Mouse (Mus musculus) MEL (cell line): ENCODE measurements around the gene Senp3. TPM values are rescaled to one million over a fixed set of nuclear protein-coding genes. Genes with fewer than 3 reads are reported as not detected.

Experiments used
- DNase-seq: peaks from one replicate; pipeline ENCODE4 v3.0.0; 2011; ENCODE audit warnings: low read depth, low spot score
- H3K27ac ChIP-seq: 2 replicates; pipeline ENCODE4 v1.5.1; 2012; ENCODE audit warnings: low read depth, mild to moderate bottlenecking, control low read depth, low read length, moderate library complexity; ENCODE audit not compliant: control insufficient read depth
- H3K27me3 ChIP-seq, 2 experiments: fragments of 150-350 bp in 1 of 2; sonication (generic) in 1 of 2; 2 replicates each; pipeline ENCODE4 v1.6.1; 2012; ENCODE audit warnings: low read length in 2 of 2, mild to moderate bottlenecking in 2 of 2, improper control_type of control experiment in 1 of 2, moderate library complexity in 1 of 2; ENCODE audit not compliant: insufficient read depth in 2 of 2, control insufficient read depth in 1 of 2
- H3K36me3 ChIP-seq, 2 experiments: 2 replicates each; pipeline ENCODE4 v1.6.1; 2012 to 2014; ENCODE audit warnings: low read length in 2 of 2, improper control_type of control experiment in 1 of 2, inconsistent platforms in 1 of 2, mild to moderate bottlenecking in 1 of 2; ENCODE audit not compliant: insufficient read depth in 2 of 2, control insufficient read depth in 1 of 2
- H3K4me1 ChIP-seq, 2 experiments: fragments of 150-350 bp in 1 of 2; sonication (generic) in 1 of 2; 2 replicates each; pipeline ENCODE4 v1.6.1; 2012; ENCODE audit warnings: low read length in 2 of 2, improper control_type of control experiment in 1 of 2, mild to moderate bottlenecking in 1 of 2; ENCODE audit not compliant: insufficient read depth in 2 of 2, control insufficient read depth in 1 of 2
- H3K4me3 ChIP-seq, 2 experiments: fragments of 150-350 bp in 1 of 2; sonication (generic) in 1 of 2; 2 replicates each; pipeline ENCODE4 v1.5.1; 2012; ENCODE audit warnings: low read depth in 2 of 2, low read length in 2 of 2, mild to moderate bottlenecking in 2 of 2, moderate library complexity in 2 of 2, control low read depth in 1 of 2, improper control_type of control experiment in 1 of 2; ENCODE audit not compliant: control insufficient read depth in 1 of 2, insufficient read depth in 1 of 2
- H3K79me2 ChIP-seq: 2 replicates; pipeline ENCODE4 v1.6.1; 2012; ENCODE audit warnings: mild to moderate bottlenecking, low read length, moderate library complexity; ENCODE audit not compliant: control insufficient read depth, poor library complexity, insufficient read depth
- H3K9ac ChIP-seq: 2 replicates; pipeline ENCODE4 v1.6.1; 2012; ENCODE audit warnings: low read depth, mild to moderate bottlenecking, control low read depth, low read length, moderate library complexity; ENCODE audit not compliant: control insufficient read depth, poor library complexity, severe bottlenecking
- H3K9me3 ChIP-seq: fragments of 150-350 bp; sonication (generic); replicated peaks from 2 replicates; pipeline ENCODE4 v1.6.1; 2012; ENCODE audit warnings: mild to moderate bottlenecking, low read length, improper control_type of control experiment, moderate library complexity; ENCODE audit not compliant: insufficient read depth
- CHD1 ChIP-seq: IDR thresholded peaks from 2 replicates; pipeline ENCODE4 v1.6.1; 2012; ENCODE audit warnings: low read depth, mild to moderate bottlenecking, inconsistent platforms, low read length, improper control_type of control experiment
- E2F4 ChIP-seq: IDR thresholded peaks from 2 replicates; pipeline ENCODE4 v1.6.1; 2011; ENCODE audit warnings: low read depth, low read length, improper control_type of control experiment, borderline replicate concordance
- EP300 ChIP-seq, 2 experiments: IDR thresholded peaks; 2 replicates each; pipeline ENCODE4 v1.6.1; 2011; ENCODE audit warnings: improper control_type of control experiment in 2 of 2, low read length in 2 of 2, low read depth in 1 of 2, mild to moderate bottlenecking in 1 of 2
- ETS1 ChIP-seq: IDR thresholded peaks from 2 replicates; pipeline ENCODE4 v1.6.1; 2012; ENCODE audit warnings: low read depth, mild to moderate bottlenecking, inconsistent platforms, low read length, improper control_type of control experiment, moderate library complexity
- GABPA ChIP-seq: IDR thresholded peaks from 2 replicates; pipeline ENCODE4 v1.6.1; 2012; ENCODE audit warnings: low read depth, mild to moderate bottlenecking, inconsistent platforms, low read length, improper control_type of control experiment, moderate library complexity
- GATA1 ChIP-seq: IDR thresholded peaks from 2 replicates; pipeline ENCODE4 v1.6.1; 2011; ENCODE audit warnings: low read depth, low read length, improper control_type of control experiment
- HCFC1 ChIP-seq: IDR thresholded peaks from 2 replicates; pipeline ENCODE4 v1.6.1; 2012; ENCODE audit warnings: low read depth, mild to moderate bottlenecking, inconsistent platforms, low read length, improper control_type of control experiment, moderate library complexity
- KAT2A ChIP-seq: conservative IDR thresholded peaks from 2 replicates; pipeline ENCODE4 v1.6.1; 2012; ENCODE audit warnings: low read depth, low read length, improper control_type of control experiment, inconsistent platforms
- MAX ChIP-seq: IDR thresholded peaks from 2 replicates; pipeline ENCODE4 v1.6.1; 2011; ENCODE audit warnings: low read length, improper control_type of control experiment
- MAZ ChIP-seq: IDR thresholded peaks from 2 replicates; pipeline ENCODE4 v1.6.1; 2012; ENCODE audit warnings: low read depth, mild to moderate bottlenecking, inconsistent platforms, low read length, improper control_type of control experiment
- MXI1 ChIP-seq: IDR thresholded peaks from 2 replicates; pipeline ENCODE4 v1.6.1; 2011; ENCODE audit warnings: mild to moderate bottlenecking, low read depth, low read length, improper control_type of control experiment
- MYB ChIP-seq: IDR thresholded peaks from 2 replicates; pipeline ENCODE4 v1.6.1; 2011; ENCODE audit warnings: mild to moderate bottlenecking, low read depth, low read length, improper control_type of control experiment
- NELFE ChIP-seq: IDR thresholded peaks from 2 replicates; pipeline ENCODE4 v1.6.1; 2011; ENCODE audit warnings: low read depth, low read length, improper control_type of control experiment
- NRF1 ChIP-seq: IDR thresholded peaks from 2 replicates; pipeline ENCODE4 v1.6.1; 2014; ENCODE audit warnings: low read depth, mild to moderate bottlenecking, inconsistent platforms, low read length, improper control_type of control experiment, moderate library complexity; ENCODE audit not compliant: poor library complexity, insufficient read depth, severe bottlenecking
- POLR2A ChIP-seq, 2 experiments: IDR thresholded peaks; 2 replicates each; pipeline ENCODE4 v1.6.1; 2011 to 2012; ENCODE audit warnings: low read length in 2 of 2, mild to moderate bottlenecking in 2 of 2, control low read depth in 1 of 2, improper control_type of control experiment in 1 of 2, low read depth in 1 of 2, moderate library complexity in 1 of 2; ENCODE audit not compliant: control insufficient read depth in 1 of 2, insufficient read depth in 1 of 2, poor library complexity in 1 of 2
- POLR2AphosphoS2 ChIP-seq: IDR thresholded peaks from 2 replicates; pipeline ENCODE4 v1.6.1; 2011; ENCODE audit warnings: low read length, improper control_type of control experiment
- POLR2AphosphoS5 ChIP-seq: IDR thresholded peaks from 2 replicates; pipeline ENCODE4 v1.6.1; 2012; ENCODE audit warnings: low read depth, borderline replicate concordance, mild to moderate bottlenecking, inconsistent platforms, low read length, moderate library complexity, mixed read lengths
- RAD21 ChIP-seq: IDR thresholded peaks from 2 replicates; pipeline ENCODE4 v1.6.1; 2011; ENCODE audit warnings: mild to moderate bottlenecking, low read depth, low read length, improper control_type of control experiment
- RCOR1 ChIP-seq: IDR thresholded peaks from 2 replicates; pipeline ENCODE4 v1.6.1; 2012; ENCODE audit warnings: low read depth, mild to moderate bottlenecking, inconsistent platforms, low read length, improper control_type of control experiment
- SIN3A ChIP-seq: IDR thresholded peaks from 2 replicates; pipeline ENCODE4 v1.6.1; 2012; ENCODE audit warnings: low read length, improper control_type of control experiment, inconsistent platforms
- TBP ChIP-seq: IDR thresholded peaks from 2 replicates; pipeline ENCODE4 v1.8.0; 2011; ENCODE audit warnings: low read depth, low read length, improper control_type of control experiment
- UBTF ChIP-seq: IDR thresholded peaks from 2 replicates; pipeline ENCODE4 v1.6.1; 2012; ENCODE audit warnings: low read depth, mild to moderate bottlenecking, inconsistent platforms, low read length, improper control_type of control experiment, moderate library complexity, borderline replicate concordance; ENCODE audit not compliant: insufficient read depth
- USF1 ChIP-seq: IDR thresholded peaks from 2 replicates; pipeline ENCODE4 v1.6.1; 2014; ENCODE audit warnings: low read depth, mild to moderate bottlenecking, inconsistent platforms, low read length, improper control_type of control experiment, moderate library complexity
- USF2 ChIP-seq, 2 experiments: IDR thresholded peaks; 2 replicates each; pipeline ENCODE4 v1.6.1; 2011 to 2012; ENCODE audit warnings: improper control_type of control experiment in 2 of 2, low read length in 2 of 2, borderline replicate concordance in 1 of 2, inconsistent platforms in 1 of 2, low read depth in 1 of 2, mild to moderate bottlenecking in 1 of 2; ENCODE audit not compliant: insufficient read depth in 1 of 2
- ZKSCAN1 ChIP-seq: IDR thresholded peaks from 2 replicates; pipeline ENCODE4 v1.6.1; 2012; ENCODE audit warnings: low read depth, mild to moderate bottlenecking, inconsistent platforms, low read length, improper control_type of control experiment, moderate library complexity
- ZMIZ1 ChIP-seq: IDR thresholded peaks from 2 replicates; pipeline ENCODE4 v1.6.1; 2012; ENCODE audit warnings: low read depth, mild to moderate bottlenecking, inconsistent platforms, low read length, improper control_type of control experiment, moderate library complexity
- ZNF384 ChIP-seq: IDR thresholded peaks from 2 replicates; pipeline ENCODE4 v1.6.1; 2012; ENCODE audit warnings: low read depth, mild to moderate bottlenecking, inconsistent platforms, low read length, improper control_type of control experiment
- polyA plus RNA-seq, 2 experiments: library from polyadenylated mRNA; stranded (reverse) in 1 of 2; unstranded in 1 of 2; fragments of >175 nt in 1 of 2; fragments of >200 nt in 1 of 2; gene quantifications; 2 replicates each; pipeline versions ENCODE4 v1.2.1 to v1.2.4; 2012; ENCODE audit warnings: low replicate concordance in 2 of 2, low read depth in 1 of 2; ENCODE audit not compliant: insufficient read length in 2 of 2, insufficient read depth in 1 of 2, missing spikeins in 1 of 2
- total RNA-seq: library from RNA; depleted of rRNA; stranded (reverse); fragments of 300-350 nt; gene quantifications from 2 replicates; pipeline ENCODE4 v1.2.3, GENCODE M21; 2012

Senp3 gene
- total and polyA plus RNA-seq, 3 experiments, result 147 to 890 (median 171) TPM

DNA sequence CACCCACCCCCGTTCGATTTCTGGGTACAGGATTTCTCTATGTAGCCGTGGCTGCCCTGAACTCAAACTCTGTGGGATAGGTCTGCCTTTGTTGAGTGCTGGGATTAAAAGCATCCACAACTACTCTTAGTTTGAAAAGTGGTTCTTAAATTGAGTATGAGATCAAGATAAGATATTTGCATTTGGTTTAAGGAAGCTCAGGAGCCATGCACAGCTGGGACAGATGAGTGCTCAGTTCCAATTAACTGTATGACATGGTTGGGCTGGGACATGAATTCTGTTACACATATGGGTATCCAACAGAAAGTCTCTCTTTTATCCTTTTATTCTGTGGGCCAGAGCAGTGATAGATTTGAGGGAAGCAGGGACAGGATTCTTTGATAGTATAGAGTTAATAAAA lies 46.4 kb downstream of the Senp3 start:
- Histone ChIP-seq H3K9me3 (no peaks in the 10 kb centered on the region), H3K27ac (no peak overlapping the region), H3K27me3 (no peaks in the 10 kb centered on the region), H3K79me2 (peaks cover 44% of the 10 kb centered on the region), H3K9ac (peak overlapping the region; percentile 37), H3K4me3 (no peak overlapping the region), H3K4me1 (peaks cover 19 to 27% of the 10 kb centered on the region in 2 experiments), H3K36me3 (peaks cover 28 to 39% of the 10 kb centered on the region in 2 experiments)
- peak; percentile 53 for DNase-seq
- no peak for TF ChIP-seq POLR2AphosphoS5
- TF ChIP-seq USF2 (IDR thresholded peaks at IDR 0.05; ENCODE audit: borderline replicate concordance in 1 of 2, insufficient read depth in 1 of 2, low read depth in 1 of 2, low read length in 2 of 2), result no peak
- peak; percentile 77 for TF ChIP-seq SIN3A
- peak; percentile 36; the same call in 1 of the 2 replicates for TF ChIP-seq MXI1
- no peak for TF ChIP-seq USF1
- TF ChIP-seq GABPA, result no peak
- TF ChIP-seq ETS1, result 0 out of 2 replicates have a peak, but pooled peaks have one; percentile 47
- no peak for TF ChIP-seq NRF1
- no peak for TF ChIP-seq CHD1
- TF ChIP-seq GATA1, result peak; percentile 68
- TF ChIP-seq MYB, result no peak
- TF ChIP-seq NELFE, result no peak
- no peak for TF ChIP-seq ZKSCAN1
- no peak for TF ChIP-seq POLR2A (IDR thresholded peaks at IDR 0.05; ENCODE audit: control insufficient read depth in 1 of 2, insufficient read depth in 1 of 2, low read depth in 1 of 2, low read length in 2 of 2, poor library complexity in 1 of 2)
- TF ChIP-seq MAZ, result no peak
- TF ChIP-seq EP300 (IDR thresholded peaks at IDR 0.05; ENCODE audit: low read depth in 1 of 2, low read length in 2 of 2), result no peak
- no peak for TF ChIP-seq RCOR1

DNA sequence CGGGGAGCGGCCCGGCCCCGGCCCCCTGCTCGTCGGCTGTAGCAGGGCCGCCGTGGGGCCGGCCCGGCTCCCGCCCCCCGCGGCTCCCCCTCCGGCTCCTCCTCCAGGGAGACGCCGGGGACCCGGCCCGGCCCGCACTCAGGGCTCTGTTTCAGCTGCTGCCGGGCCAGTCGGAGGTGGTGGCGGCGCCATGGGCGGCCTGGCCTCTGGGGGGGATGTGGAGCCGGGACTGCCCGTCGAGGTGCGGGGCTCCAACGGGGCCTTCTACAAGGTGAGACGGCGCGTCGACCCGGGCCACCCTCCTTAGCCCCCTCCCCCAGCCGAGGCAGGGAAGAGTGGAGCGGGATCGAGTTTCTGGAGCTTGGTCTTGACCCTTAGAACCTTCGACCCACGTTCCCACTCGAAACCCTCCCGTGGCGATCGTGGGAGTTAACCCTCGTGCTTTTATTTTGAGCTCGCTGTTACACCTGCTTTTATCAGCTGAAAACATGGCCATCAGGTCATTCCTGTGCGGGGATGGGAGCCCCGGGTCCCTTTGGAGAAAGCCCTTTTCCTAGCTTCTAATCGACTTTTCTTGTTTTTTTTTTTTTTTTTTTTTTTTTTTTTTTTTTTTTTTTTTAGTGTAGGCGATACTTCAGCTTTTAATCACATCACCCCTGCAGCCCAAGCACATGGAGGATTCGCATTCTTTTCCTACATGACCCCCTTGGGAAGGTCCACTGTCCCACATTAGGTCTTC lies 48.6 kb downstream of the Senp3 start:
- H3K79me2 ChIP-seq, result peaks cover 43% of the 10 kb centered on the region
- DNase-seq, result peak; percentile 68
- TF ChIP-seq E2F4 (no peak), MYB (no peak), POLR2AphosphoS2 (no peak), ETS1 (no peak), GABPA (no peak), ZMIZ1 (no peak; the same call in 1 of the 2 replicates), CHD1 (peak; percentile 89; the same call in 1 of the 2 replicates), MAX (peak; percentile 68), MAZ (peak; percentile 70; the same call in 1 of the 2 replicates), MXI1 (peak; percentile 75), UBTF (peak; percentile 79; the same call in 1 of the 2 replicates), RCOR1 (no peak), TBP (0 out of 2 replicates have a peak, but pooled peaks have one; percentile 16), ZNF384 (peak; percentile 75), NRF1 (no peak), EP300 (IDR thresholded peaks at IDR 0.05; ENCODE audit: low read depth in 1 of 2, low read length in 2 of 2) (0 out of 4 replicates have a peak, but pooled peaks of 1 of the 2 experiments have one; percentile 17), KAT2A (no peak), HCFC1 (no peak), RAD21 (no peak), POLR2AphosphoS5 (no peak)
- TF ChIP-seq, all 39 proteins: peak for 8
- Histone ChIP-seq H3K36me3 (peaks cover 15 to 39% of the 10 kb centered on the region in 2 experiments), H3K4me3 (peak overlapping the region; percentile 57 to 84), H3K27me3 (no peaks in the 10 kb centered on the region), H3K4me1 (peaks cover 19 to 27% of the 10 kb centered on the region in 2 experiments), H3K9ac (peak overlapping the region; percentile 99), H3K27ac (peak overlapping the region; percentile 55), H3K9me3 (no peaks in the 10 kb centered on the region)
